Mouse (Mus musculus) bone marrow, adult 2 months (tissue): ENCODE measurements at regions not wholly inside any gene's neighbourhood (a gene's known extent, or its start where the extent isn't known, plus 50 kb on each side); places are given as distances from the start of the nearest gene placed in this dataset.

Source experiments
- H3K27ac ChIP-seq: fragments of 200-500 bp; 2 replicates; pipeline ENCODE4 v1.5.1; 2012; ENCODE audit warnings: low read depth, mild to moderate bottlenecking, control low read depth, inconsistent platforms, low read length; ENCODE audit not compliant: control insufficient read depth, poor library complexity, insufficient read depth
- H3K4me1 ChIP-seq: fragments of 200-500 bp; 2 replicates; pipeline ENCODE4 v1.6.1; 2011; ENCODE audit warnings: low read length; ENCODE audit not compliant: control insufficient read depth, insufficient read depth
- H3K4me3 ChIP-seq: fragments of 200-500 bp; replicated peaks from 2 replicates; pipeline ENCODE3; 2011; ENCODE audit warnings: mild to moderate bottlenecking, low read depth, low read length, control low read depth; ENCODE audit not compliant: control insufficient read depth
- CTCF ChIP-seq: fragments of 200-500 bp; IDR thresholded peaks from 2 replicates; pipeline ENCODE4 v1.5.1; 2011; ENCODE audit warnings: low read length, control low read depth; ENCODE audit not compliant: control insufficient read depth, insufficient read depth
- POLR2A ChIP-seq: fragments of 200-500 bp; IDR thresholded peaks from 2 replicates; pipeline ENCODE4 v1.6.1; 2011; ENCODE audit warnings: low read depth, mild to moderate bottlenecking, control low read depth, low read length, borderline replicate concordance; ENCODE audit not compliant: control insufficient read depth
- WGBS: fragments of 180-500 bp; shearing (Covaris S2); methylation state at CpG from one replicate; pipeline ENCODE4 v1.1.7; 2018; 5-methylcytosine and 5-hydroxymethylcytosine counted together

GRCm38 (mm10) chr10:120726369-120726768, 172.5 kb downstream of the Msrb3 start:
- Histone ChIP-seq H3K27ac (no peak overlapping the region), H3K4me1 (no peaks in the 10 kb centered on the region), H3K4me3 (no peak overlapping the region)
- TF ChIP-seq POLR2A (no peak), CTCF (no peak)
- 90% methylated on average over 1 of the region's 1 CpGs for WGBS

- WGBS = 37% methylated on average over 15 of the region's 15 CpGs
- TF ChIP-seq POLR2A = no peak
- H3K27ac ChIP-seq = no peak overlapping the region
- no peaks in the 10 kb centered on the region for H3K4me1 ChIP-seq
- no peak overlapping the region for H3K4me3 ChIP-seq
Measured at GRCm38 (mm10) chr10:120721956-120722532, 176.9 kb downstream of the Msrb3 start.

- Histone ChIP-seq H3K4me1 (no peaks in the 10 kb centered on the region), H3K4me3 (no peak overlapping the region), H3K27ac (no peak overlapping the region)
- TF ChIP-seq CTCF (no peak), POLR2A (no peak)
- WGBS = 66% methylated on average over 3 of the region's 3 CpGs
Measured at GRCm38 (mm10) chr10:120720981-120721380, 177.9 kb downstream of the Msrb3 start.

GRCm38 (mm10) chr10:120720061-120720460, 178.8 kb downstream of the Msrb3 start:
- H3K4me3 ChIP-seq = no peak overlapping the region
- 55% methylated on average over 3 of the region's 3 CpGs for WGBS

GRCm38 (mm10) chr10:120717159-120717567, 181.7 kb downstream of the Msrb3 start:
- Histone ChIP-seq H3K27ac (no peak overlapping the region), H3K4me1 (no peaks in the 10 kb centered on the region), H3K4me3 (no peak overlapping the region)
- TF ChIP-seq POLR2A (no peak), CTCF (no peak)
- 87% methylated on average over 11 of the region's 11 CpGs for WGBS

More at GRCm38 (mm10) chr10:120720061-120720460, 178.8 kb downstream of the Msrb3 start:
- Histone ChIP-seq H3K4me1 (no peaks in the 10 kb centered on the region), H3K27ac (no peak overlapping the region)
- TF ChIP-seq CTCF (no peak), POLR2A (no peak)

- 45% methylated on average over 6 of the region's 6 CpGs for WGBS
- H3K27ac ChIP-seq = no peak overlapping the region
- TF ChIP-seq POLR2A (no peak), CTCF (peak; percentile 25; the same call in 1 of the 2 replicates)
Measured at GRCm38 (mm10) chr10:120716391-120716790, 182.5 kb downstream of the Msrb3 start.

GRCm38 (mm10) chr10:120707771-120708750, 190.8 kb downstream of the Msrb3 start:
- Histone ChIP-seq H3K4me3 (no peak overlapping the region), H3K4me1 (no peaks in the 10 kb centered on the region), H3K27ac (no peak overlapping the region)
- TF ChIP-seq POLR2A = no peak
- TF ChIP-seq CTCF = no peak
- 46% methylated on average over 20 of the region's 20 CpGs for WGBS

More at GRCm38 (mm10) chr10:120716391-120716790, 182.5 kb downstream of the Msrb3 start:
- no peaks in the 10 kb centered on the region for H3K4me1 ChIP-seq
- H3K4me3 ChIP-seq = no peak overlapping the region

GRCm38 (mm10) chr10:120706684-120707290, 192.1 kb downstream of the Msrb3 start:
- TF ChIP-seq CTCF (no peak), POLR2A (no peak)
- no peak overlapping the region for H3K4me3 ChIP-seq
- 65% methylated on average over 7 of the region's 7 CpGs for WGBS
- no peak overlapping the region for H3K27ac ChIP-seq
- no peaks in the 10 kb centered on the region for H3K4me1 ChIP-seq
